ENCODE assay signal across 11 mouse cellular contexts in genomic region chr1:92286013-92286965, GRCm38 (mm10).
DNase-seq lines count a peak whose midpoint lies in the region; ATAC-seq and TF ChIP-seq lines count a peak whose summit lies in the region.
"Had no signal": no experiment of that assay in that cellular context is flagged by ENCODE, and none has a peak within 500 bp of the region (broad histone marks: within the 10 kb centered on the region; RNA-seq: fewer than 3 reads in every experiment).

No protein-coding gene starts in this region.

- no peak overlapping the region for H3K9ac ChIP-seq in intestine, embryonic 15.5 days
- H3K9ac ChIP-seq in midbrain, postnatal 0 days (replicated peaks; ENCODE audit: low read length, poor library complexity, severe bottlenecking), result no peak overlapping the region

- intact Hi-C loops in gastrocnemius, postnatal 36 days (cut with DNase I), result no loop called here

- H3K4me2 ChIP-seq in intestine, embryonic 15.5 days (replicated peaks), result peak overlapping the region; percentile 41
- H3K4me2 ChIP-seq in midbrain, postnatal 0 days (ENCODE audit: low read depth, low read length, poor library complexity, severe bottlenecking), result peak overlapping the region; percentile 30

- 0 out of 2 replicates have a peak overlapping the region, but pooled peaks have one; percentile 1 for H3K4me3 ChIP-seq in intestine, embryonic 15.5 days (replicated peaks)
- H3K4me3 ChIP-seq in midbrain, postnatal 0 days (ENCODE audit: low read depth, low read length), result no peak overlapping the region

- no peak for ATAC-seq in intestine, embryonic 15.5 days
- ATAC-seq in midbrain, postnatal 0 days (ENCODE audit: low FRiP score), result no peak
- ATAC-seq: forebrain, embryonic 16.5 days; lung, postnatal 0 days had no signal

- no peaks in the 10 kb centered on the region for H3K36me3 ChIP-seq in intestine, embryonic 15.5 days
- no peaks in the 10 kb centered on the region for H3K36me3 ChIP-seq in midbrain, postnatal 0 days (ENCODE audit: insufficient read depth, low read length)

- no peaks in the 10 kb centered on the region for H3K9me3 ChIP-seq in intestine, embryonic 15.5 days
- H3K9me3 ChIP-seq in midbrain, postnatal 0 days (ENCODE audit: low read length), result no peaks in the 10 kb centered on the region

- DNase-seq in embryo, embryonic 10.5 days (ENCODE audit: low spot score), result peak; percentile 49
- peak; percentile 5 for DNase-seq in embryo, embryonic 9.5 days (ENCODE audit: extremely low spot score)
- peak; percentile 15 for DNase-seq in midbrain, postnatal 0 days (ENCODE audit: low spot score)
- DNase-seq in ovary, postnatal 14 days (ENCODE audit: low spot score), result no peak
- DNase-seq in cerebellum, adult 9-10 months, result no peak
- DNase-seq in gastrocnemius, postnatal 36 days, result no peak
- DNase-seq: heart, adult 18-20 months; heart, postnatal 4 days had no signal

- no peaks in the 10 kb centered on the region for H3K4me1 ChIP-seq in intestine, embryonic 15.5 days (replicated peaks)
- H3K4me1 ChIP-seq in midbrain, postnatal 0 days (ENCODE audit: insufficient read depth, low read length), result peaks cover 8% of the 10 kb centered on the region

- WGBS in intestine, embryonic 15.5 days, result 33% methylated on average over 21 of the region's 21 CpGs
- 19% methylated on average over 20 of the region's 21 CpGs for WGBS in midbrain, postnatal 0 days

- no peak overlapping the region for H3K27ac ChIP-seq in intestine, embryonic 15.5 days
- no peak overlapping the region for H3K27ac ChIP-seq in midbrain, postnatal 0 days (ENCODE audit: low read depth, low read length)

- TF ChIP-seq CTCF in midbrain, postnatal 0 days (IDR thresholded peaks at IDR 0.05), result no peak

- 0 out of 2 replicates have a peak, but pooled peaks cover 3% of the 10 kb centered on the region for H3K27me3 ChIP-seq in intestine, embryonic 15.5 days (replicated peaks)
- H3K27me3 ChIP-seq in midbrain, postnatal 0 days (ENCODE audit: insufficient read depth, low read length), result no peaks in the 10 kb centered on the region; the same call in 1 of the 2 replicates

Comparison
In these comparisons a context has a peak if more than half of its experiments do, and no peak if none do; other contexts are left out.
1. DNase-seq: peak in embryo, embryonic 10.5 days (single experiment), embryo, embryonic 9.5 days (single experiment) and midbrain, postnatal 0 days (single experiment); none in ovary, postnatal 14 days (single experiment), cerebellum, adult 9-10 months (single experiment) and gastrocnemius, postnatal 36 days (0 of 2).